Mouse (Mus musculus) heart, postnatal 4 days (tissue): ENCODE data around the gene Tnrc6a. TPM values are rescaled to one million over a fixed set of nuclear protein-coding genes. Genes with fewer than 3 reads are reported as not detected.

Experiments
- DNase-seq: peaks from one replicate; pipeline ENCODE4 v3.0.0; 2021
- total RNA-seq, 2 experiments: library from RNA; stranded (reverse); gene quantifications; 2 replicates each; pipeline ENCODE4 v1.2.3; 2021

The Tnrc6a gene
- total RNA-seq, 2 experiments from 2014 or later: 44.5 to 50.1 TPM

DNA sequence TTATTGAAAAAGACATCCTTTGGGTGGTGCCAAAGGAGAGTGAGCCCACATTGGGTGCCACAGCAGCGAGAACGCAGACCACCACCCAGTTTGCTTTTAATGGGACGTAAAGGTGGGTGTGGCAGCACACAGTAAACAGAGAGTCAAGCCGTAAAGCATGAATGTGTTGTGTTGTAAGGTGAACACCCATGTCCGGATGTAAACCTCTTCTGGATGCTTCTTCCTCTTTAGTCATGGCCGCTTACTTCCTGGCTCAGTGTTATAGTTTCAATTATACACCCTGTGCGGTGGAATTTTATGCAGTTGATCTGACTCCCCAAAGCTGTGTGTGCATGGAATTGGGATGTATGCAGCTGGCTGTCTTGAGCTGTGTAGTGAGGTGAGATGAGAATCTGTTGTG is 118.6 kb downstream of the Tnrc6a start:
- no peak for DNase-seq

DNA sequence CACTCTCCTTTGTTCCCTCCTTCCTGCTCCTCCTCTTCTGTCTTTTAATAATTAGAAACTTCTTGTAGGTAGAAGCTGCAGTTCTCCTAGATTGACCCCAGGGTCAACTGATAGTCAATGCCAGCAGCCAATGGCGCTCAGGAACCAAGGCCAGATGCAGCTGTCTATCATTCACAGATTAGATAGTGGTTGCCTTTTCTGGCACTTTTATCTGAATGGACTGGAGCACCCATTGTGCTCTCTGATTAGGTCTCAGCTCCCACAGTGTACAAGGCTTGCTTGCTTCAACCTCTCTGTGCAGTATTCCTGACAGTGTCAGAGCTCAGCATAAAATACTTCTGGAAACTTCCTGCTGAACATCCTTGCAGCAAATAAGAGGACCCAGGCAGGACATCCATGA is 121.1 kb downstream of the Tnrc6a start:
- DNase-seq: no peak

Other genes with a start within 250 kb of the Tnrc6a start
- 10 to 100 TPM; 53.5 to 56.2 TPM for gene Rbbp6, start 158.2 kb upstream of the Tnrc6a start, total RNA-seq
- gene Slc5a11, start 90.9 kb downstream of the Tnrc6a start, total RNA-seq: not detected
- 10 to 100 TPM; 25.9 to 28.8 TPM for gene Lcmt1, start 245.9 kb downstream of the Tnrc6a start, total RNA-seq
- 10 to 100 TPM; 20.2 to 22.0 TPM for gene Arhgap17, start 246.0 kb downstream of the Tnrc6a start, total RNA-seq